Mouse (Mus musculus) thymus, postnatal 14 days (tissue): ENCODE measurements at regions not wholly inside any gene's neighbourhood (a gene's known extent, or its start where the extent isn't known, plus 50 kb on each side); places are given as distances from the start of the nearest gene placed in this dataset.

Source experiments
- DNase-seq: peaks from one replicate; pipeline ENCODE4 v3.0.0; 2021

DNA sequence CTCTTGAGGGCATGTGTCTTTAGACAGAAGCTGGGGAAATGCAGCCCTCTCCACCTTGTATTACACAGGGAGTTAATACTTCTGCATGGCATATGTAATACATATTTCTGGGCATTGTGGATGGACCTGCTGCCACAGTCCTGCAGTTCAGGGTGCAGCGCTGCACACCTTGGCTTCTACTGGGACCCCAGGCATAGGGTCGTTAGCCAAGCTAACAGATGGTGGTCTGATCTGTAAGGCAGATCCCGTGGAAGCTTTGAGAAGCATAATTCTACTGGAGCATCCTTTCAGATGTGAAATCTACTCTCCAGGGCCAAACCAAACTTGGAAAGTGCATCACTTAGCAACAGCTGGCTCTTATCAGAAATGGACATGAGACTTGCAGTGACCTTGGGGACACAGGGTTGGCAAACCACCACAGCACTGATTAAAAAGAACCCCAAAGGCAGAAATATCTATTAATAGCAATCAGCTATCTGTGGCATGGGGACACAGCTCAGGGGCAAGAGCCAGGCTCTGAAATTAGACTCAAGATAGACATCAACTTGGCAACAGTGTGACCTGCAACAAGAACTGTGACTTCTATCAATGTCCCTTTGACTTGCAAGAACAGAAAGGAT, 155.0 kb downstream of the Drd1 start:
- no peak for DNase-seq

DNA sequence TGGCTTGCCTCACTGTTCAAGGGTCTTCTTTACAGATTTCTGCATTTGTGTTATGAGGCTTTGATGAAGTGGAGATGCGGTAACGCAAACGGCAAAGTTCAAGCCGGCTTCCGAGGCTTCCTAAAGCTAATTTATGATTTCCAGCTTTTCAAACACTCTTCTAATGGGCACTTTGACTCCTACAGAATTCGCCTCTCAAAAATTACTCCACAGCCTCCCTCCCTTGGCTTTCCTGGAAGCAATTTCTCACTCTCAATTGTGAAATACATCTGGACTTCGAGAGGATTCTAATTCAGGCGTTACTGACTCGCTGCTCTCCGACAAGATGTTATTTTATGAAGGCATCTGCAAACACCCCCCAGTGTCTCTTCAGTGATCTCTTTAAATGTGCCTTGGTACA, 157.2 kb downstream of the Drd1 start:
- DNase-seq = no peak

DNA sequence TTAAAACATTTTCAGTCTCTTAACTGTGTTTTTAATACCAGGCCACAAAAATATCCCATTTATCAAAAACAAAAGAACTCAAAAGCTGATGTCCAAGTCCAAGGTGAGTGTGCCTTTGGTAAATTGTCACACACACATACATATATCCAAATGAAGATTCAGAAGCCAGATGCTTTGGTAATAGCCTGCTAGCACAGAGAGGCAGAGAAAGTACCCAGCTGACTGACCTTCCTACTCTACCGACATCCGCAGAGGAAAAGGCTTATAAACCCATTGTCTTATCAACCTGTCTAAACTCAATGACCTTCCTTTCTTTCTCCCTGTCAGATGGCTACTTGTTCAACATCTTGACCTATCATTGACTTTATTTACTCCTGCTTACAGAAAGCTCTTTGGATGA, 158.3 kb downstream of the Drd1 start:
- DNase-seq = no peak

DNA sequence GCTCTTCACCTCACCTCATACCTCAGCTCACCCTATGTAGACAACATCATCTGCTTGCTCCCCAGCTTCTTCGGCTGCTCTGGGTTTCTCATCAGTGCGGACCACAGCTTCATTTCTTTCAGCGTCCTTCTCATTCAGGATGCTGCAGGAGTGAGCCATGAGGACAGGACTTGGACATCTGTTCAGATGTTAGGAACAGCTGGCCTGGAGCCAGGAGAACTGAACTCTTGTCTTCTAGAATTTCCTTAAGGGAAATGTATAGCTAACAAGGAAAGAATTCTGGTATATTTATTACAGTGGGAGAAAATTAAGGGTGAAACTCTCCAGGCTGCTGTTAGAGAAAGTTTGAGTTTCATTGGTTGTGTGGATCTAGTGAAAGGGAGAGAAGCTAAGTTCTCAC, 167.1 kb downstream of the Drd1 start:
- DNase-seq = no peak

DNA sequence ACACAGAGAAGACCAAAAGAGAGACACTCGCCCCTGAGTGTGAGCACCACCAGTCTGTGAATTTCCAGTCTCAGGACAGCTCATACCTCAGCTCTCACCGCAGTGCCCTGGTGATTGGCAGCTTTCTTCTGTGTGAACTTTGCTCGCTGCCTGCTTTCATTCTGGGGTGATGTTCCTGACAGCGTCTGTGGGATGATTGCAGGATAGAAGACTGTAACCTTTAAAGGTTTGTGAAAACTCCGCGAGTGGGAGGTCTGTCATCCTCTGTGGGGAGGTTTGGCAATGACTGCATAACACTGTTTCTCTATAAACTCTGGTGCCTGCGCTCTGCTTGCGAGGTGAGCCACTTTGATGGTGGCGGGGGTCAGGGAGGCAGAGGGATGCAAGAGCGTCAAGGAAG, 169.7 kb downstream of the Drd1 start:
- no peak for DNase-seq

DNA sequence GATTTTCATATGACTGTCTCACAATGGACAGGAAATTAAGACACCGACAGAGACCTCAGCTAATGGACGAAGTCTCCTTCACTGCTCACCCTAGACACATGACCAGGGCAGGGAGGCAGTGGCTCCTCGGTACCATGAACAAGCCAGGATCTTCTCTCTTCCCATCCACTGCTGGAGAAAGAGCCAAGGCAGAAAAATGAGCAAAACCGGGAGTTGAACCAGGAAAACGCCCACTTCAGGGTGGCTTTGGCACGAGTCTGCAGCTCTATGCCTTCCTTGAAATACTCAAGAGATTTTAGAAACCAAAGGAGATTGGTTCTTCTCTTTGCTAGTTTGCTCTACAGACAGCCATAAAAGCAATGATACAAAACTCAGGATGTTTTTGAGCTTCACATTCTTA, 172.3 kb downstream of the Drd1 start:
- no peak for DNase-seq

DNA sequence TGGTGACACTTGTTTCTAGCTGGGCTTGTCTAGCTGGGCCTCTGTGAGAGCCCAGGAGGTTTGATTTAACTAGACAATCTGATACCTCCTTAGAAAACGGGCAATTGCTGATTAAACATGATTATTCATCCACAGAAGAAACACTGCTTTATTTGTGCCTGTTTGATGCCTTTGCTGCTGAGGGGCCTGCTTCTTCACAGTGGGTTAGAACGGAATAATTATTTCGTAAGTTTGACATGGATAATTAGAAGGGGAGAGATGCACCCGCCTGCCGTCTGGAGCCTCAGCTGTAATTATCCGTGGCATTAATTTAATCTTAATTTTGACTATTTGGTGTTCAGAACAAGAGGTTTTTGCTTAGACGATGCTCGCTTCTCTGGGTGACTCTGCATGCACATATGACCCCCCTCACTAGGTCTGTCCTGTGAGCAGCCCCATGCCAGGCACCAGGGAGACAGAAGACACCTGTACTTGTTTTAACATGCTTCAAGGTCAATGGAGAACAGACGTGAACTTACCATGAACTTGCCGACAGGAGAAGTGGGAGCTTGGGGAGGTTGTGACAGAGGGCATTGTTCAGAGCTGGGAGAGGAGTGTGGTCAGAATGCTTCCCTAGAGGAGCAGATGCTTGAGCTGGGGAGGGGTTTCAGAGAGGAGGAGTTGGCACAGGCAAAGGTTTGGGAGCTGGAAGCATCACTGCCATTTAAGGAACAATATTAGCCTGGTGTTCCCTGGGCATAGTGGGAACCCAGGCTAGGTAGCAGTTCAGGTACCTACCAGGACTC, 174.8 kb downstream of the Drd1 start:
- no peak for DNase-seq

DNA sequence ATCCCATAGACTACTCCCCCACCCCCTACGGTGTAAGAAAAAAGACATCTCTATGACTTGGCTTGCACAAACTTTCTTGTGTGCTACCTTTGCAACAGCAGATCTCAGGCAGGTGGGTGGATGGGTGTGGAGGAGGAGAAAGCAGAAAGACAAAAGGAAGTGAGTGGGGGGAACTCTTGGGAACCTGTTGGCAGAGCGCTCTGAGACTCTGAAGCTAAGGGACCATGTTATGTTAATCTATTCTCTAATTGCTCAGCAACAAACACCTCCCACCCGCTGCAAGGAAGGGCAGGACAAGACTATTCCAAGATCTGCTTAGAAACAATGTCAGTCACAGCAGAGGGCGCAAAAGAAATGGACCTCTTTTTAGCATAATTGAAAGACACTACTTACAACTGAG, 180.0 kb downstream of the Drd1 start:
- no peak for DNase-seq

DNA sequence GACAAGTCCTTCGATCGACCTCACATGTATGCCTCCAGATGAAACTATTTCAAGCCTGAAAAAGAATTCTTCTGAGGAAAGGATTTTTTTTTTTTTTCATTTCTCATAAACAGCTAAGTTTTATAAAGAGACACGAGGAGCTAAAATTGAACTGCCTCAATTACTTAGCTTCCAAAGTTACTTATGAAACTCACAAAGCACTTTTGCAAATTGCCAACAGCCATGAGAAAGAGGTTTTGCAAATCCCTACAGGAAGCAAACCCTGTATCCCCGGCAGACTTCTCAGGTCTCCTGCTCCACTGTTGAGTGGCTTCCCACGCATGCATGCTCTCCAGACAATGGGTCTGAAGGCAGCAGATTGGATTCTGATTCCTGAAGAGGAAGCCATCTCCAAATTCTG, 190.2 kb downstream of the Drd1 start:
- DNase-seq = no peak

DNA sequence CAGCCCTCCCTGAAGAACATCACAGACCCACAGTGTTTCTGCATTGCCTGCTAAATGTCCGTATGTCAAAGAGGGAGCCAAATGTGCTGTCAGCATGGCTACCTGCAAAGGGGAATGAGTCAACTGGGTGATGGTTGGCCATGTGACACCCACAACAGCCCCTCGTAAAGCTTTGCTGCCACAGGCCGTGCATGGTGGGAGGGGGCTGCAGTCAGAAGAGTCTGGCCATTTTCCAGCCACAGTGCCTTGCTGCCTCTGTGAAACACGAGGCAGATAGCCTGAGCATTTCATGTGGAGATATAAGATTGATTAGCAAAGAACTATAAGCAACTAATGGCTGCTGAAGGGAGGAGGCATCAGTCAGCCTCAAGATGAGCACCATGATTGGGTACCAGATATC, 193.2 kb downstream of the Drd1 start:
- DNase-seq = no peak

DNA sequence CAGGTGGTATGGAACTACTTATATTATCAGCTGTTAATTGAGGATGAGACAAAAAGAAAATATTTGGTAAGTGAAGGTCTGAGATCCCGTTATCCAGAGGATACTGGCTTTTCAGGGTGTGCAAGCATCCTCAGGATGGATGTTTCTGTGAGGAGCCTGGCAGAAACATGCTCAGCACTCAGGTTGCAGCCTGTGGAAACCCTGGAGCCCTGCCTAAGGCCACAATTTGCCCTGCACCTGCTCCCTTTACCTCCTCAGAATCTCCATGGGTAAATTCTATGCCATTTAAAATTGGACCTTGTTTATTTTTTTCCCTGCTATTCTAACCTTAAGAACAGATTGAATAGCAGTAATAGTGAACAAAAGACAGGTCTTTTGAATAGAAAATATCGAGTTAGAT, 201.3 kb downstream of the Drd1 start:
- no peak for DNase-seq

DNA sequence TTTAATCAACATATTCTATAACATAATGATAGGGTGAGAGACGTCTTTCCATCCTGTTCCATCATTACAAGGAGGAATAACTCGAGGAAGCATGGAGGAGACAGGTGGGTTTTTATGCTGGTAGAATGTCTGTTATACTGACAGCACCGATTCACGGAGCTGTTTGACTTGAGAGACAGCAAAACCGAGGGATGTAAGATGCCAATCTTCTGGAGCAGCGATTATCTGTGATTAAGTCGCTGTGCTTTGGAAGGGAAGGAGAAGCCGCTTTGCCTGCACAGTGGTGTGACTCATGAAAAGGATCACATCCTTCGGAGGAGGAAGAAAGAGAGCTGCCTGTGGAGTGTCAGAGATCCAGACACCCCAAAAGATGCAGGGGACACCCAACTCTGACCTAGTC, 205.4 kb downstream of the Drd1 start:
- DNase-seq = no peak

DNA sequence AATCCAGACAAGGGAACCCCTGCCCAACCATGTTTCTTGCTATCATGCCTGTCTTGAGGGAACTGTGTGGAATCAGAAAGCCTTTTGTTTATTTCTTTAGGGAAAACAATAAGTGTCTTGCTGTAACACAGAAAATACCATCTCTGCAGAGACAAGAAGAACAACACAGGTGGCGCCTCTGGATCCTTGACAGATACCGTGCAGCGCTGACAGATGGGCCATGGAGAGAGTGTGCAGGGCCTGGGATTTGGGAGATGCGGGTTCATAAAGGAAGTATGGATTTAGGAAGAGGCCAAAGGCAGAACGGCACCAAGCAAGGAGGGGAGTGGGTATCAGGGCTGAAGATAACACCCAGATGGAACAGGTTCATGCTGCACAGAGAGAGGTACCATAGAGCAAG, 209.3 kb downstream of the Drd1 start:
- DNase-seq = no peak

DNA sequence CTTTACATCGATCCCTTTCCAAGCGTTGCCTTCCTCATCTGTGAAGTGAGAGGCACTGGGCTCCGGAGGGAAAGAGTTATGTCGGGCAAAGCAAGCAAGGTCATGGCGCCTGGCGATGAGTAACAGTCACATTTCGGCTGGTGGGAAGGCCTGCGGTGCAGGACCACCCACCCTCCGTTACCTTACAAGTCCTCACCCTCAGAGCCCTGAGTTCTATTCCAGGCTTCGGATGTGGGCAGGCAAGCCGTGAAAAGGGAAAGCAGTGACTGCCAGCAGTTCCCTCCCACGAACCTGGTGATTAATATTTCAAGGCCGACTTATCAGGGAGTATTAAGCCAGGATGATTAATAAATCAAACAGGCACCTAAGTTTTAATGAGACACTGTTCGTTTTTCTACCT, 209.7 kb downstream of the Drd1 start:
- DNase-seq = no peak

DNA sequence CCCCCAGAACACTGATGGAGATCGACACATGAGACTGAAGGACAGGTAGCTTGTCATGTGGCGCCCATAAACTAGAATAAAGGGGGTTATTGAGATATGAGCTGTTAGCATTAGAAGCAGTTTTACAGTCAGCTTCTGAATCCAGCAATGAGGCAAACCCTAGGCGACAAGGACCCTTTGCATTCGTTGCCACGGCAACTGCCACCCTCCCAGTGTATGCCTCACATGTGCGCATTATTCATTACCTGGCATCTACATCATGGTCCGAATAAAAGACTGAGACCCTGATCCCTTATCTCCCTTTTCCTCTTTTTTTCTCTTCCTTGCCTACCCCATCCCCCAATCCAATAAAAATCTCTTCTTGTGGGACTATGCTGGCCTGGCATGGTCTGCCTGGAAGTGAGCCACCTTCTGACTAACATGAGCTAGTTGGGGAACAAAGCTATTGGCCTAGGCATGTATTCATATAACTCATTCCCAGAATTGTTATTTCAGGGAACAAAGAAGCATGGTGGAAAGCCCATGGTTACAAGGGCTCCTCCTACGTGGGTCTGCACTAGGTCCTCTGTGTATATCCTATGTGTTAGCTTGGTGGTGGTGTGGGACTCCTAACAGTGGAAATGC, 229.4 kb downstream of the Drd1 start:
- no peak for DNase-seq

DNA sequence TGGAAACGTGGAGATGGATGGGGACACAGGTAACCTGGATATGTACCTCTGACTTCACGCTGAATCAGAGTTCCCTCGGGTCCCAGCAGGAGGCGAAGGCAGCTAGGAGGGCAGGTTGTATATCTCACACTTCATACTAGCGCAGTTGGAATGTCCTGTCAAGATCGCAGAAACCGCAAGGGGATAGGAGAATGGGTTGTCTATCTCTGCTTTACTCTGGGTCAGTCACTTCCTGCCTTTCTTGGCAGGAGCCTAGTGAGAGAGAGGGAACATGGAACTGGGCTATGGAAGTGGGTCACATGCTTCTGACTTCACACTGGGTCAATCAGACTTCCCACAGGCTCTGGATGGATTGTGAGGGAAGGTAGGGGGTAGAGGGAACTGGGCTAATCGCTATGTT, 233.4 kb downstream of the Drd1 start:
- DNase-seq = no peak

DNA sequence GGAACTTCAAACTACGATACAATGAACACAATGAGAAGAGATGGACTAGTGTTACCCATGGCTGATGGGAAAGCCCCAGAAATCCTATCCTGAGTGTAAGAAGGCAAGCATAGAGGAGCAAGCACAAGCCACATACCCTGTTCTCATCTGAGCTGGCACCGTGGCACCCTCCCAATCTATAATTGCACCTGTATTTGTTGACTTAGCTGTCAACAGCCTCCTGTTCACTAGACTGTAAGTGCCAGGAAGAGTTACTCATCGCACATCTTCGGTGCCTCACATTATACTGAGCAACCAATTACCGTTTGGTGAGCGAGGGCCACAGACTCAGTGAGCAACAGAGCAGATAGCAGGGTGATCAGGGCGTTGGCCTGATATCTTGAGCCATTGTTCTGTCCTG, 239.9 kb downstream of the Drd1 start:
- DNase-seq = no peak

DNA sequence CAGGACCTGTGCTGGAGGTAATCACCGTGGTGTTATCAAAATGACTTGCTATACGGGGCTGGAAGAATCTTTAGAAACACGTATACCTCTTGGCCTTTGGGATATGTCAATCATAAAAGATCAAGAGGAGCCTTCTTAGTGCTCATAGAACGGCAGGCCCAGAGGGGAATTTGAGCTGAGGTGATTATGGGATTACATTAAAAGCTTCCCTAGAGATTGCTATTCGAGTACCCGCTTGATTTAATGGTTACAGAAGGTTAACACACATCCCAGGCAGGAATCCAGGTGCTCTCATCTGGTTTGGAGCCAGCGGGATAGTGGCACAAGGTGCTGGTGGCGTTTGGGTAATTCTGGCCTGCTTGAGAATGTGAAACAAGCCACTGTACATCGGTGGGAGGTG, 241.4 kb downstream of the Drd1 start:
- DNase-seq = no peak

DNA sequence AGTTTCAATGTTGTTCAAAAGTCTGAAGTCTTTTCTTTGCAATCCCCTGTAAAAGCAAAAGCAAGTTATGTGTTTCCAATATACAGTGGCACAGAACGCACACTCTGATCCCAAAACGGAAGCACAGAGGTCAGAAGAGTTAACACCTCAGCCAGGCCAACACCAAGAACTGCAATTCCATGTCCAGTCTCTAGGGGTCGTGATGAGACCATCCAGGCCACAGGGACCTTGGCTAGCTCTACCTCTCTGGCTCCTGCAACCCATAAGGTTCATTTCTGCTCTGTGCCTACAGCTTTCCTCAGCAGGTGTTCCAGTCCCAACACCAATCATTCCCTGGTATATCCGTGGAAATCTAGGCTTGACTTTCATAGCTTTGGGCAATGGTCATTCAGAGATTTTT, 243.6 kb downstream of the Drd1 start:
- no peak for DNase-seq

DNA sequence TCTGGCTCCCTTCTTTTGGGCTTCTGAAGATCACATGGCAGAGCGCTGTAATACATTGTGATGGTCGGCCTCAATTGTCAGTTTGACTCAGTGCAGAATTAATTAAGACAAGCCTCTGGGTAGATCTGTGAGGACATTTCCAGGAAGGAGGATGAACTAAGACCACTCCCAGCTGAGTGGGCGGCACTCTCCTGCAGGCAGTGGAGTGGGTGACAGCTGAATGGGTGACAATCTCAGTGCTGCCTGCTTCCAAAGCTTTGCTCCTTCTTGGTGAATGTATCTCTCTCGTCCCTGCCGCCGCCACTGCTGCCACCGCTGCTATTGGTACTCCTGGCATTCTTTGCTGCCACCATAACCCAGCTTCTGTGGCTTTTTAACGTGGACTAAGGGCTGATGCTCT, 244.4 kb downstream of the Drd1 start:
- no peak for DNase-seq

DNA sequence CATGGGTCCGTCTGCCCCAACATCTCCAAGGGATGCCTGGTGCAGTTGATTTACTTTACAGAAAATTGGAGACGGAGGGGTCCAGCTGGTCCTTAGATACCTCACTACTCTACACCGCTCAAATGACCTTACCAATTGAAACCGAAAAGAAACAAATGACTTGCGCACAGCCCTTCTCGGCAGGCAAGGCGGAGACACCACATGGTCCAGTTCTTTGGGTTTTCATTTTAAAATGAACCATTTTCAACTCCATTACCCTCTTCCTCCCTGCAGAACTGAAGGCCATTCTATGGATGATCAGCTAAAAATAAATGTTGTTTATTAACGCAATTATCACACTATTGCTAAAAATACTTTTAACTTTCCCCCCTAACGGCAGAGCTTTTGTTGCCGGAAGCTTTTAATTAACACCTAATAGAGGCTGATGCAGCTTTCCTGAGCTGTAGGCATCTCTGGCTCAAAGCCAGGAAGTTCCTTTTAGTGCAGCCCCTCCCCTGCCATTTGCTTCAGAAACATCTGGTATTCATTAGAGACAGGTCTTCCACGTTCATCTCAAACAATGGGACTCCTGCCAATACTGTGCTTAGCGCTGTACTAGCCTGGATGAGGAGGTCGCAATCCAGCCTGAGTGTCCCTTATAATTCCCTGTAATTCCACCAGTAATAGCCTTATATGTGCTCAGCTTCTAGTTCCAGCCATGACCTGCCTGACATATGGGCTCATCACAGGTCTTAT, 247.5 kb downstream of the Drd1 start:
- no peak for DNase-seq

DNA sequence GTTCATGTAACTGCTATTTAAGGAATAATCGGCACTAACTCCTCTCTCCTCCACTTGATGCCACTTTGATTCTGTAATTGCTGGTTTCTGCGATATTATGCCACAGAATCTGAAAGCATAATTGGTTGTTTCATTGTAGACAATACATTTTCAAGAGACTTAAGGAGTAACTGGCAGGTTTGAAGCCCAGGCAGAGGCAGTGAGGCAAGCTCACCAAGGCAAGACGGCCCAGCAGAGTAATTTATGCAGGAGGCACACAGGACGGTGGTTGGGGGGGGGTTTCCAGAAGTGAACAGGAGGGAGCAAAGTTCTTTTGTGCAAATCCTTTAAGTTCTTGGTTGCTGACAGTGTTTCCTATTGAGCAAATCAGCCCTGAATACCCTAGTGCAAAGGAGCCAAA, 249.6 kb downstream of the Drd1 start:
- DNase-seq = no peak

DNA sequence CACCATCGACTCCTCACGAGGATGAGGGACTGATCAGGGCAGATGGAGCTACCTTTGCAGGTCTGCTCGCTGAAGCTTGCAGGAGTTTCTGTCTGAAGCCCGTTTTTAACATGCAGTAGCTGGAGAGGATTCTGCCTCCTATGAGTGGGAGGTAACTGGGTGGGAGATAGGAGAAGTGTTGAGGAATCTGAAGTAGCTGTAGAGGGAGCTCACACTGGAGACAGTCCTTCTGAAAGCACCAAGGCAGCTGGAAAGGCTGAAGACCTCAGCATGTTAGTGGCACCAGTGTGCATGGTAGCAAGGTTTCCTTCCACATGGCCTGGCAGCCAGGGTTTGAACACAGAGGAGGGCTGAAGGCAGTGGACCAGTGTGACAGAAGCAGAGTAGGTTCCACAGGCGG, 254.5 kb downstream of the Drd1 start:
- DNase-seq = no peak

DNA sequence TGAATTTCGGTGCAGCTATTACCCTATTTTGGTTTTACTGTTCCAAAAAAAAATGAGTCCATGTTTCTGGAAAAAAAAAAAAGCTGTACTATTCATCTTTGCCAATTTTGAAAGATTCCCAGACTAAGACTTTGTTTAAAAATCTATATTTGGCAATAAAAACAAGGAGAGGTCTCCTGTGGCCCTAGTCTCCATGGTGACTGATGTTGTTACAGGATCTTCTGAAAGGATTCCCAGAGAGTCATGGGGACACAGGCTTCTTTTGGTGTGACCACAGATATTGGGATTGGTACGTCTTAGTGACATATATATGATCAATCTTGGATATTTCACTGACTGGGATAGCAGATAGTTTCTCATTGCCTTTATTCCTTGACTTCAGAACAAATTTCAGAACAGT, 266.7 kb downstream of the Drd1 start:
- DNase-seq = no peak
